Mouse (Mus musculus) stomach, embryonic 16.5 days (tissue): ENCODE results near the gene Kcnc3. TPM values are rescaled to one million over a fixed set of nuclear protein-coding genes. Genes with fewer than 3 reads are reported as not detected.

Experiments
- ATAC-seq: fragments of 200-750 bp; cut with Nextera tagmentation; 2 replicates; pipeline ENCODE4 v1.8.0; 2017; ENCODE audit warnings: moderate number of reproducible peaks, moderate TSS enrichment; ENCODE audit not compliant: insufficient read depth, low FRiP score
- H3K27ac ChIP-seq: fragments of 300-500 bp; sonication (generic); 2 replicates; pipeline ENCODE4 v1.5.1; 2014; ENCODE audit warnings: low read length
- H3K27me3 ChIP-seq: fragments of 300-500 bp; sonication (generic); 2 replicates; pipeline ENCODE4 v1.6.1; 2014; ENCODE audit warnings: low read length, control low read depth, mixed read lengths; ENCODE audit not compliant: control insufficient read depth, insufficient read depth
- H3K36me3 ChIP-seq: fragments of 300-500 bp; sonication (generic); 2 replicates; pipeline ENCODE4 v1.6.1; 2014; ENCODE audit warnings: low read length; ENCODE audit not compliant: control insufficient read depth, insufficient read depth
- H3K4me1 ChIP-seq: fragments of 300-500 bp; sonication (generic); 2 replicates; pipeline ENCODE4 v1.6.1; 2014; ENCODE audit warnings: low read length, control low read depth, mixed read lengths; ENCODE audit not compliant: control insufficient read depth, insufficient read depth
- H3K4me2 ChIP-seq: fragments of 300-500 bp; sonication (generic); 2 replicates; pipeline ENCODE4 v1.6.1; 2014; ENCODE audit warnings: low read depth, low read length, mixed read lengths
- H3K4me3 ChIP-seq: fragments of 300-500 bp; sonication (generic); replicated peaks from 2 replicates; pipeline ENCODE4 v1.5.1; 2014; ENCODE audit warnings: mild to moderate bottlenecking, low read length
- H3K9ac ChIP-seq: fragments of 300-500 bp; sonication (generic); 2 replicates; pipeline ENCODE4 v1.6.1; 2014; ENCODE audit warnings: low read length
- H3K9me3 ChIP-seq: fragments of 300-500 bp; sonication (generic); replicated peaks from 2 replicates; pipeline ENCODE4 v1.6.1; 2016; ENCODE audit warnings: low read length, control low read depth; ENCODE audit not compliant: control insufficient read depth
- WGBS: fragments of 180-500 bp; shearing (Covaris S2); extraction: QIAGEN DNeasy Blood & Tissue Kit; methylation state at CpG from one replicate; pipeline ENCODE4 v1.1.7; 2014; 5-methylcytosine and 5-hydroxymethylcytosine counted together
- polyA plus RNA-seq: library from polyadenylated mRNA; unstranded; fragments of >200 nt; fragmentation: Nextera tagmentation; extraction: Ambion mirVana; gene quantifications from 2 replicates; pipeline ENCODE4 v1.2.1, GENCODE M21; 2015

Kcnc3 gene
- polyA plus RNA-seq, 1 experiment from 2014 or later, result 0.26 TPM

DNA sequence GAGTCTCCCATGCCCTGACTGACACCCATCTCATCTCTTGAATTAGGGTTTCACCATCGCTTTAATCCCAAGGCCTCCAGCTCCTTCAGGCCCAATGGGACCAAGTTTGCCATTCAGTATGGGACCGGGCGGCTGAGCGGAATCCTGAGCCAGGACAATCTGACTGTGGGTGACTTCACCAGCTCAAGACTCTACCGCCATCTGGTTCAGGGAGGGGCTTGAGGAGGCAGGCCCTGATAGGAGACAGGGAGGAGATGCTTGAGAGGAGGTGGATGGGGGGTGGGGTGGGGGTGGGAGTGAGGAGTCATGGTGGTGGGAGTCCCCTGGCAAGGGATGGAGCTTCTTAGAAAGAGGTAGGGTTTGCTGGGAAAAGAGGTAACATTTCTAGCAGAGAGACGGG, 8.8 kb upstream of the Kcnc3 start:
- 71% methylated on average over 6 of the region's 6 CpGs for WGBS

GRCm38 (mm10) chr7:44582709-44583108, 7.8 kb upstream of the Kcnc3 start:
- Histone ChIP-seq H3K4me2 (no peak overlapping the region), H3K9me3 (peaks cover 4% of the 10 kb centered on the region; the same call in 1 of the 2 replicates), H3K9ac (no peak overlapping the region), H3K36me3 (no peaks in the 10 kb centered on the region), H3K27ac (no peak overlapping the region), H3K4me1 (no peaks in the 10 kb centered on the region), H3K4me3 (no peak overlapping the region), H3K27me3 (peaks cover 17% of the 10 kb centered on the region)
- WGBS, result 56% methylated on average over 5 of the region's 5 CpGs
- no peak for ATAC-seq

More for the DNA sequence above, 8.8 kb upstream of the Kcnc3 start:
- Histone ChIP-seq H3K9ac (no peak overlapping the region), H3K27me3 (peaks cover 8% of the 10 kb centered on the region), H3K4me2 (no peak overlapping the region), H3K4me3 (no peak overlapping the region), H3K4me1 (no peaks in the 10 kb centered on the region), H3K9me3 (peaks cover 4% of the 10 kb centered on the region; the same call in 1 of the 2 replicates), H3K36me3 (no peaks in the 10 kb centered on the region), H3K27ac (no peak overlapping the region)
- no peak for ATAC-seq

- no peak overlapping the region for H3K9ac ChIP-seq
- no peaks in the 10 kb centered on the region for H3K36me3 ChIP-seq
- no peak overlapping the region for H3K4me3 ChIP-seq
- 78% methylated on average over 1 of the region's 1 CpGs for WGBS
- H3K4me2 ChIP-seq, result no peak overlapping the region
- H3K27me3 ChIP-seq, result peaks cover 22% of the 10 kb centered on the region
- H3K4me1 ChIP-seq, result no peaks in the 10 kb centered on the region
- peaks cover 4% of the 10 kb centered on the region; the same call in 1 of the 2 replicates for H3K9me3 ChIP-seq
- no peak for ATAC-seq
- H3K27ac ChIP-seq, result no peak overlapping the region
Measured at GRCm38 (mm10) chr7:44583146-44583545, 7.3 kb upstream of the Kcnc3 start.

GRCm38 (mm10) chr7:44584265-44584804, 6.1 kb upstream of the Kcnc3 start:
- Histone ChIP-seq H3K9me3 (no peaks in the 10 kb centered on the region), H3K4me3 (no peak overlapping the region), H3K27ac (no peak overlapping the region), H3K4me2 (no peak overlapping the region), H3K27me3 (peaks cover 25% of the 10 kb centered on the region), H3K36me3 (no peaks in the 10 kb centered on the region), H3K4me1 (peaks cover 7% of the 10 kb centered on the region), H3K9ac (no peak overlapping the region)
- no peak for ATAC-seq
- 70% methylated on average over 4 of the region's 4 CpGs for WGBS

DNA sequence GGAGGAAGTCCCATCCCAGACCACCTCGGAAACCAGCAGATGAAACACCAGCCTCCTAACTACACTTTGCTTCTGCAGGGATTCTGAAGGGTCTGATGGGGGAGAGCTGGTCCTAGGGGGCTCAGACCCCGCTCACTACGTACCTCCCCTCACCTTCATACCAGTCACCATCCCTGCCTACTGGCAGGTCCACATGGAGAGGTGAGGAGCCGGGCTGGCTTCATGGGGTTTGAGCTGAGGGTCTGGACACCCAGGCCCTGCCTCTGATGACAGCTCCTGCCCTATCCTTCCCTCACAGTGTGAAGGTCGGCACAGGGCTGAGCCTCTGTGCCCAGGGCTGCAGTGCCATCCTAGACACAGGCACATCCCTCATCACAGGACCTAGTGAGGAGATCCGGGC, 5.5 kb upstream of the Kcnc3 start:
- Histone ChIP-seq H3K4me2 (no peak overlapping the region), H3K36me3 (no peaks in the 10 kb centered on the region), H3K4me1 (peaks cover 8% of the 10 kb centered on the region), H3K4me3 (no peak overlapping the region), H3K9ac (no peak overlapping the region), H3K9me3 (no peaks in the 10 kb centered on the region), H3K27me3 (peaks cover 31% of the 10 kb centered on the region), H3K27ac (no peak overlapping the region)
- no peak for ATAC-seq
- 81% methylated on average over 6 of the region's 6 CpGs for WGBS

GRCm38 (mm10) chr7:44585606-44586005, 4.9 kb upstream of the Kcnc3 start:
- WGBS, result 91% methylated on average over 6 of the region's 6 CpGs
- peaks cover 36% of the 10 kb centered on the region for H3K27me3 ChIP-seq

DNA sequence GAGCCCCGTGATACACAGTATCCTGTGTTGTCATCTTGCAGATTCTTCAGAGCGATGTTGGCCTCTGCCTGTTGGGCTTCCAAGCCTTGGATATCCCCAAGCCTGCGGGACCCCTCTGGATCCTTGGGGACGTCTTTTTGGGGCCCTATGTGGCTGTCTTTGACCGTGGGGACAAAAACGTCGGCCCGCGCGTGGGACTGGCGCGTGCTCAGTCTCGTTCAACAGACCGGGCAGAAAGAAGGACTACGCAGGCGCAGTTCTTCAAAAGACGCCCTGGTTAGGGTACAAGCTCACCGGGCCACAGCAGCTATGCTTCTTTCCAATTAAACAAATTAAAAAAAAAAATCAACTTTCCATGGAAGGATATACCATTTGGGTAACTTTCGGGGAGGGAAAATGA, 3.9 kb upstream of the Kcnc3 start:
- peak overlapping the region; percentile 21 for H3K4me3 ChIP-seq
- H3K9me3 ChIP-seq, result no peaks in the 10 kb centered on the region
- H3K27ac ChIP-seq, result no peak overlapping the region
- no peaks in the 10 kb centered on the region for H3K36me3 ChIP-seq
- H3K4me1 ChIP-seq, result peaks cover 21% of the 10 kb centered on the region
- peaks cover 43% of the 10 kb centered on the region for H3K27me3 ChIP-seq
- ATAC-seq, result no peak
- peak overlapping the region; percentile 43 for H3K4me2 ChIP-seq
- H3K9ac ChIP-seq, result 0 out of 2 replicates have a peak overlapping the region, but pooled peaks have one; percentile 33
- 13% methylated on average over 19 of the region's 19 CpGs for WGBS

More at GRCm38 (mm10) chr7:44585606-44586005, 4.9 kb upstream of the Kcnc3 start:
- Histone ChIP-seq H3K4me3 (no peak overlapping the region), H3K4me1 (peaks cover 13% of the 10 kb centered on the region), H3K9me3 (no peaks in the 10 kb centered on the region), H3K27ac (no peak overlapping the region), H3K36me3 (no peaks in the 10 kb centered on the region), H3K4me2 (no peak overlapping the region), H3K9ac (no peak overlapping the region)
- no peak for ATAC-seq

DNA sequence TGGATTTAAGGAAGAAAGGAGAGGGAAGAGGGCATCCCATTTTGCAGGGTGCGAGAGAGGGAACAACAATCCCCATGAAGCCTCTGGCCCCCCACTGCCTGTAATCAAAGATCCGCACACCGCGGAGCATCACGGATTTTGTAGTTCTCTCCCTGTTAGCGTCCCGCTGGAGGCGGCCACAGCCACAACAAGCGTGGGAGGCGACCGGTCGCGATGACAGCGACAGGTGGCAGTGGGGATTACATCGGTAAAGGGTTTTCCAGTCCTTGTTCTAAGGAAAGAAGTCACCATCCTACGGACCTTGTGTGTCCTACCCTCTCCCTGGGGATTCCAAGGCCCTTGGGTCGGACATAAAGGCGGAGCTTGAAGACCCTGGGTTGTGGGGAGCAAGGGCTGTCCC, 3.5 kb upstream of the Kcnc3 start:
- Histone ChIP-seq H3K9ac (no peak overlapping the region; the same call in 1 of the 2 replicates), H3K4me1 (peaks cover 21% of the 10 kb centered on the region), H3K27me3 (peaks cover 47% of the 10 kb centered on the region), H3K27ac (no peak overlapping the region), H3K4me3 (peak overlapping the region; percentile 21), H3K4me2 (peak overlapping the region; percentile 43), H3K36me3 (no peaks in the 10 kb centered on the region), H3K9me3 (no peaks in the 10 kb centered on the region)
- WGBS, result 1% methylated on average over 18 of the region's 18 CpGs
- no peak for ATAC-seq

DNA sequence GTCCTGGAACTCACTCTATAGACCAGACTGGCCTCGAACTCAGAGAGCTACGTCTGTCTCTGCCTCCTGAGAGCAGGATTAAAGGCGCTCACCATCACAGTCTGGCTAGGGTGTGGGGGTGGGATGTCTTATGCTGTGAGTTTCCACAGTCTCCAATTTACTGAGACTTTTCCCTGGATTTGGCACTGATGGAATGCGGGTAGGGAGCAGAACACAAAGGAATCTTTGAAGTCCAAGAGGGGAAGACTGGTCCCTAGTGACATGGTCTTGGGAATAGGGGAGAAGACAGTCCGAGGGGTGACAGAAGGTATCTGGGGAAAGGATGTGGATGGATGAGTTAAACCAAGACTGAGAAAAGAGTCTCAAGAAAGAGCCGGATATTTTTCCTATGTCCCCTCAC, 2.8 kb upstream of the Kcnc3 start:
- WGBS, result 40% methylated on average over 6 of the region's 6 CpGs
- Histone ChIP-seq H3K4me2 (no peak overlapping the region), H3K36me3 (no peaks in the 10 kb centered on the region), H3K4me3 (no peak overlapping the region), H3K9ac (no peak overlapping the region), H3K4me1 (peaks cover 21% of the 10 kb centered on the region), H3K27me3 (peaks cover 55% of the 10 kb centered on the region), H3K27ac (no peak overlapping the region), H3K9me3 (no peaks in the 10 kb centered on the region)
- ATAC-seq, result no peak
